Mouse (Mus musculus): Measurements from ENCODE around the gene Acss2. TPM values are rescaled to one million over a fixed set of nuclear protein-coding genes. Genes with fewer than 3 reads are reported as not detected.
A peak's percentile ranks its signal among the peaks of the same experiment; 100 is the strongest.

Gene Acss2
- total and polyA plus RNA-seq, 2 experiments from 2014 or later = 20.1 to 40.5 TPM

DNA sequence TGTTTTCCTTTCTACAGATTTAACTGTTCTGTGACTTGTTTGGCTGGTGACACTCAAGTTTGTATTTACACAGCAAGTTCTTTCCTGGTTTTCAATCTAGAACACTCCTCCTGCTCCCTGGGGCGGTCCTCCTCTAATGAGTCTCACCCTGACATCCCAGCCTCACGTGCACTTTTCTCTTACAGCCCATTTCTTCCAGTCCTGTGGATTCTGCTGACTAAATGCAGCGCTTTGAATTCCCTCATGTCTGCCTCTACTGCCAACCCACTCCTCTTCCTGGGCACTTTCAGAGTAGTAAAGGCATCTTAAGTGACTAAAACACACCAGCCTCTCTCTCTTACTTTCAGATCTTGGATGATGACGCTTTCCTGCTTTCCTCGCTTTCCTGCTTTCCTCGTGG, 73.9 kb downstream of the Acss2 start:
- H3K27ac ChIP-seq (ENCODE audit: low read depth) = peak overlapping the region; percentile 87
- peaks cover 7% of the 10 kb centered on the region; the same call in 1 of the 2 replicates for H3K4me1 ChIP-seq (ENCODE audit: control insufficient read depth, insufficient read depth)
- ATAC-seq (ENCODE audit: insufficient read depth, low read depth) (no peak), DNase-seq (ENCODE audit: low spot score) (no peak)
- H3K4me2 ChIP-seq (ENCODE audit: low read depth, low read length) = peak overlapping the region; percentile 86
- H3K27me3 ChIP-seq (ENCODE audit: control insufficient read depth, insufficient read depth, low read length) = no peaks in the 10 kb centered on the region
- WGBS = 3% methylated on average over 6 of the region's 6 CpGs
- H3K4me3 ChIP-seq (ENCODE audit: low read depth, low read length) = peak overlapping the region; percentile 58
- H3K9me3 ChIP-seq (replicated peaks; ENCODE audit: control insufficient read depth, low read length) = no peaks in the 10 kb centered on the region
- peak overlapping the region; percentile 78 for H3K9ac ChIP-seq (replicated peaks; ENCODE audit: low read depth, low read length)
- TF ChIP-seq CTCF (IDR thresholded peaks at IDR 0.05; ENCODE audit: low read depth) (no peak), EP300 (IDR thresholded peaks at IDR 0.05; ENCODE audit: low read depth) (no peak)
- no peaks in the 10 kb centered on the region for H3K36me3 ChIP-seq (replicated peaks; ENCODE audit: control insufficient read depth, insufficient read depth, low read length)

DNA sequence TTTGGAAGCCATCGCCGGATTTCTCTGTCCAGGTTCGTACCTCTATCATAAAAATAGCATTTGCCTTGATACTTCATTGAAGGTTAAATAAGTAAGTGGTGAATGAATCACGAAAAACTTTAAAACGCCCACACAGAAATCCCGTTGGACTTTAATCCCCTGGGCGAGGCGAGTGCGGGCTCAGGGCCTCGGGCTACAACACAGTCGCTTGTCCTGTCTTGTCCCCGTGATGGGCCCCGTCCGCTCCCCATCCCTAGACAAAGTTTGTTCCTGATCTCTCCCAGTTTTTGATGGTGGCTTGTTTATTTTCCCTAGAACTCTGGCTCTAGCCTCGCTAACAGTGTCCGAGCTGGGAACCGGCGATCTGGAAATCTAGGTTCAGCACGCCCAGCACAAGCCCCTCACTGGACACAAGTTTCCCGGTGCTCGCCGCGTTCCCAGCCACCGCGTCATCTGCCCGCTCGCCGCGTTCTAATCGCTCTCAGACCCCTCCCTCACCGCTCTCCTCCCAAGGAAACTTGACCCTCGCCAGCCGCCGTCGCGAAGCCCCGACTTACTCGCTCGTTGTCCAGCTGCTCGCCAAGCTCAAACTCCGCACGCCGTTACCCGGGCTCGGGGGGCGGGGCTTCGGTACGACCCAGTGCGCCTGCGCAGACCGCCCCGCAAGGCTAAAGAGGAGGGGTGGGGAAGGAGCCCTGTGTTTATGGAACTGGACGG, 74.5 kb downstream of the Acss2 start, which contains the start of gene Gss:
Gene Gss, minus strand, starts transcription at position 674 of the 717 bp plus-strand sequence.
- TF ChIP-seq CTCF (IDR thresholded peaks at IDR 0.05; ENCODE audit: low read depth) (no peak), EP300 (IDR thresholded peaks at IDR 0.05; ENCODE audit: low read depth) (no peak)
- Histone ChIP-seq H3K27me3 (ENCODE audit: control insufficient read depth, insufficient read depth, low read length) (no peaks in the 10 kb centered on the region), H3K36me3 (replicated peaks; ENCODE audit: control insufficient read depth, insufficient read depth, low read length) (no peaks in the 10 kb centered on the region), H3K9ac (replicated peaks; ENCODE audit: low read depth, low read length) (peak within 1 kb of the TSS; percentile 78), H3K4me1 (ENCODE audit: control insufficient read depth, insufficient read depth) (peaks cover 7% of the 10 kb centered on the region; the same call in 1 of the 2 replicates), H3K27ac (ENCODE audit: low read depth) (peak within 1 kb of the TSS; percentile 87), H3K4me2 (ENCODE audit: low read depth, low read length) (peak within 1 kb of the TSS; percentile 86), H3K9me3 (replicated peaks; ENCODE audit: control insufficient read depth, low read length) (no peaks in the 10 kb centered on the region), H3K4me3 (ENCODE audit: low read depth, low read length) (peak within 1 kb of the TSS; percentile 58)
- under 1% methylated on average over 53 of the region's 53 CpGs for WGBS
- peak; percentile 97 for DNase-seq (ENCODE audit: low spot score)
- peak; percentile 89 for ATAC-seq (ENCODE audit: insufficient read depth, low read depth)

DNA sequence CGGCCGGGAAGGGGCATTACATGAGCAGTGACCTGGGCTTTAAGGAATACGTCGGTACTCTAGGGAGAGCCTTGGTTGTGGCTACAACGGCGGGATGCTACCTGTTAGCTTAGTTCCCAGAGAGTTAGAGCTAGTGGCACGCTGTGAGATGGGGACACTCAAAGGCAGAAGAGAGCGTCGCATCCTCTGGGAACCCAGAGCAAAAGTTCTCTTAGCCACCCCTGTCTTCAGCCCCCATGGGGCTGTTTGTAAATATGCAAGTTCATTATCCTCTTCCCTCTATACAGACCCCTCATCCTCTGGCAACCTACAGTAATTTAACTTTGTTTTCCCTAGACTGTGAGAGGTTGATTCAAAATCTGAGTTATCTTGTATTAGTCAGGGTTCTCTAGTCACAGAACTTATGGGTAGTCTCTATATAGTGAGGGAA, 75.1 kb downstream of the Acss2 start:
- no peak for ATAC-seq (ENCODE audit: insufficient read depth, low read depth)
- Histone ChIP-seq H3K4me3 (ENCODE audit: low read depth, low read length) (peak overlapping the region; percentile 58), H3K27ac (ENCODE audit: low read depth) (peak overlapping the region; percentile 67), H3K9me3 (replicated peaks; ENCODE audit: control insufficient read depth, low read length) (no peaks in the 10 kb centered on the region), H3K36me3 (replicated peaks; ENCODE audit: control insufficient read depth, insufficient read depth, low read length) (no peaks in the 10 kb centered on the region), H3K4me2 (ENCODE audit: low read depth, low read length) (peak overlapping the region; percentile 86), H3K27me3 (ENCODE audit: control insufficient read depth, insufficient read depth, low read length) (no peaks in the 10 kb centered on the region), H3K4me1 (ENCODE audit: control insufficient read depth, insufficient read depth) (peaks cover 7% of the 10 kb centered on the region; the same call in 1 of the 2 replicates), H3K9ac (replicated peaks; ENCODE audit: low read depth, low read length) (peak overlapping the region; percentile 50)
- no peak for TF ChIP-seq EP300 (IDR thresholded peaks at IDR 0.05; ENCODE audit: low read depth)
- TF ChIP-seq CTCF (IDR thresholded peaks at IDR 0.05; ENCODE audit: low read depth) = no peak
- 0% methylated on average over 9 of the region's 9 CpGs for WGBS
- no peak for DNase-seq (ENCODE audit: low spot score)

DNA sequence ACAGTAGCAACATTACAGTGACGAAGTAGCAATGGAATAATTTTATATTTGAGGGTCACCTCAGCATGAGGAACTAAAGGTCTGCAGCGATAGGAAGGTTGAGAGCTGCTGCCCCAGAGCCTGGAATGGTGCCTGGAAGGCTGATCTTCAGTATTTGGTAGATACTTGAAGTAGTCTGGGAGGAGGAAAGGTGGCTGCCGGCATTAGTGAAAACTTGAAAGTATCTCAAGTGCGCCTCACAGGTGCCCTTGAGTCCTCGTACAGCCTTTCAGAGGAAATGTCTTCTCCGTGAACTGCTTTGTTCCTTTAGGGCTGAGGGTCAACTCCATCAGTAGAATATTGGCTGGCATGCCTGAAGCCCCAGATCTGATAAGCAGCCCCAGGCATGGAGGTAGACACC, 77.8 kb downstream of the Acss2 start:
- Histone ChIP-seq H3K4me2 (ENCODE audit: low read depth, low read length) (no peak overlapping the region), H3K9ac (replicated peaks; ENCODE audit: low read depth, low read length) (no peak overlapping the region), H3K9me3 (replicated peaks; ENCODE audit: control insufficient read depth, low read length) (no peaks in the 10 kb centered on the region), H3K4me1 (ENCODE audit: control insufficient read depth, insufficient read depth) (peaks cover 7% of the 10 kb centered on the region; the same call in 1 of the 2 replicates), H3K27me3 (ENCODE audit: control insufficient read depth, insufficient read depth, low read length) (no peaks in the 10 kb centered on the region), H3K36me3 (replicated peaks; ENCODE audit: control insufficient read depth, insufficient read depth, low read length) (no peaks in the 10 kb centered on the region), H3K27ac (ENCODE audit: low read depth) (no peak overlapping the region), H3K4me3 (ENCODE audit: low read depth, low read length) (no peak overlapping the region)
- no peak for DNase-seq (ENCODE audit: low spot score)
- no peak for TF ChIP-seq EP300 (IDR thresholded peaks at IDR 0.05; ENCODE audit: low read depth)
- TF ChIP-seq CTCF (IDR thresholded peaks at IDR 0.05; ENCODE audit: low read depth) = no peak
- 73% methylated on average over 6 of the region's 6 CpGs for WGBS
- no peak for ATAC-seq (ENCODE audit: insufficient read depth, low read depth)

DNA sequence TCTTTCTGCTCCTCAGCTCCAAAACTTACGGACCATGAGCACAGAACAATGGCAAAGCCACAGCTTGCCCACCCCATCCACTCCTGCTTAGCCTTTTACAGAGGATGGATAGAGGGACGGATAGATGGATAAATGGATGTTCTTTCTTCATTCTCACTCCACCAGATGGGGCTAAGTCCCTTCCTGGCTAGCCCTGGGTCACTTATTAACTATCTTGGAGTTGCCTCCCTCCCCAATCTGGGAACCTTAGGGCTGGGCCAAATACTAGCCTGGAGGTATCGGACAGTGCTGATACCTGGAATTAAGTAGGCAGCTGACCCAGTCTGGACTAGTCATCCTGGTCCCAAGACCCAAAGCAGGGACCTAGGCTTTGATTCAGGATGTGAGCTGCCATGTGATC, 86.0 kb downstream of the Acss2 start:
- TF ChIP-seq EP300 (IDR thresholded peaks at IDR 0.05; ENCODE audit: low read depth) (no peak), CTCF (IDR thresholded peaks at IDR 0.05; ENCODE audit: low read depth) (peak; percentile 64)
- H3K27me3 ChIP-seq (ENCODE audit: control insufficient read depth, insufficient read depth, low read length) = no peaks in the 10 kb centered on the region
- H3K4me1 ChIP-seq (ENCODE audit: control insufficient read depth, insufficient read depth) = peaks cover 4% of the 10 kb centered on the region; the same call in 1 of the 2 replicates
- H3K36me3 ChIP-seq (replicated peaks; ENCODE audit: control insufficient read depth, insufficient read depth, low read length) = no peaks in the 10 kb centered on the region
- H3K4me2 ChIP-seq (ENCODE audit: low read depth, low read length) = no peak overlapping the region
- peak; percentile 50 for ATAC-seq (ENCODE audit: insufficient read depth, low read depth)
- WGBS = 43% methylated on average over 3 of the region's 3 CpGs
- H3K4me3 ChIP-seq (ENCODE audit: low read depth, low read length) = no peak overlapping the region
- no peak overlapping the region for H3K9ac ChIP-seq (replicated peaks; ENCODE audit: low read depth, low read length)
- no peaks in the 10 kb centered on the region for H3K9me3 ChIP-seq (replicated peaks; ENCODE audit: control insufficient read depth, low read length)
- DNase-seq (ENCODE audit: low spot score) = peak; percentile 46
- H3K27ac ChIP-seq (ENCODE audit: low read depth) = no peak overlapping the region

Data from heart, postnatal 0 days (tissue).